Mouse (Mus musculus): ENCODE results near the gene Ddx27.

The Ddx27 gene

DNA sequence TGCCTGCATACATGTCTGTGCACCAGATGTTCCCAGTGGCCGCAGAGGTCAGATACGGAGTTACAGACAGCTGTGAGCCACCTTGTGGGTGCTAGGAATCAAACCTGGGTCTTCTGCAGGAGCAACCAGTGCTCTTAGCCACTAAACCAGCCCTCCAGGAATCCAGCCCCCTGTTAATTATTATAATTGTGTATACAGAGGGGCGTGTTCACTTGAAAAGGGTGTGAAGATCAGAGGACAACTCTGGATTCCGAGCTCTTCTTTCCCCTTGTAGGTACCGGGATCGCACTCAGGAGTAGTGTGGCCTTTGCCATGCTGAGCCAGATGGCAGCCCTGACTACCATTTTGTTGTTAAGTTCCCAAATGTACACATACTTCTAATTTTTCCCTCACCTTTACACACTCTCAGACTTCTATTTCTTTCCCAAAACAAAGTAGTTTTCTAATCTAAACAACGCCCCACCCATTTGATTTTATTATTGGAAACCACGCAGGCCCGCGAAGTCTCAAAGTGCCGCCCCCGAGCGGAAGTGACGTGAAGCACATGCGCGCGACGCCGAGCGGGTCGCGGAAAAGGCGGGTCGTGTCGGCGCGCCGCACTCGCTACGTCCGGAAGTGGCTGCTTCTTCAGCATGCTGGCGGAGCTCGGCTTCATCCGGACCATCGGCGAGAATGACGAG lies at the start of gene Ddx27:
Gene Ddx27, plus strand, starts transcription at position 492 of the 680 bp plus-strand sequence.
- POLR2A ChIA-PET, result interaction anchor here (0.5 to 6.4 kb wide), 65 partner anchors 9 to 859 kb away, joined by 3 to 51 read pairs (median 4); partner anchors contain the start of genes Znfx1 (in 4 of the 4), Stau1 (in 3 of the 4), Cse1l (in 2 of the 4) and Sulf2 (in 1 of the 4)

DNA sequence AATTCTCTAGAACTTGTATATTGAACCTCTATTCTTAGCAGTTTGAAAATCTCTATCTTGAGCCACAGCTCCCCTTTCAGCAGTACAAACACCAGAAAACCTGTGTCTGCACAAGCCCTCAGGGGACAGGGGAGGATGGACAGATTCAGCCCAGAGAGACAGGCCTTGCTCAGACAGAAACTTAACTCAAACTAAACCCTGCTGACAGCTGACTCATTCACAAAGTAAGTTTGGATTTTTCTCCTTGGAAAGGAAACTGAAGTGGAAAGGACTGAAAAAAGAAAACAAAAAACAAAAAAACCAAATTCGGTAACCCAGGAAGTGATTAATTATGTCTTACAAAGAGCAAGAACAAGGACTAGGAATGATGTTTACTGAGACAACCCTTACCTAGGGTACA lies 41.8 kb upstream of the Ddx27 start:
- ChIA-PET CTCF (interaction anchor here in 1 of 4 experiments (2.3 kb wide), 1 partner anchor 11 kb away, joined by 7 read pairs; no protein-coding TSS in a partner anchor), POLR2A (interaction anchor here in 3 of 4 experiments (0.6 to 2.0 kb wide), 5 partner anchors 22 to 67 kb away, joined by 3 to 8 read pairs (median 6); partner anchors contain the start of genes Stau1 (in 2 of the 3) and Cse1l (in 1 of the 3))

More for the DNA sequence above, at the start of gene Ddx27:
- CTCF ChIA-PET, result interaction anchor here (0.6 to 3.5 kb wide), 24 partner anchors 9 to 264 kb away, joined by 3 to 25 read pairs (median 4); partner anchors contain the start of genes Cse1l (in 2 of the 4), Stau1 (in 1 of the 4) and Znfx1 (in 1 of the 4)

DNA sequence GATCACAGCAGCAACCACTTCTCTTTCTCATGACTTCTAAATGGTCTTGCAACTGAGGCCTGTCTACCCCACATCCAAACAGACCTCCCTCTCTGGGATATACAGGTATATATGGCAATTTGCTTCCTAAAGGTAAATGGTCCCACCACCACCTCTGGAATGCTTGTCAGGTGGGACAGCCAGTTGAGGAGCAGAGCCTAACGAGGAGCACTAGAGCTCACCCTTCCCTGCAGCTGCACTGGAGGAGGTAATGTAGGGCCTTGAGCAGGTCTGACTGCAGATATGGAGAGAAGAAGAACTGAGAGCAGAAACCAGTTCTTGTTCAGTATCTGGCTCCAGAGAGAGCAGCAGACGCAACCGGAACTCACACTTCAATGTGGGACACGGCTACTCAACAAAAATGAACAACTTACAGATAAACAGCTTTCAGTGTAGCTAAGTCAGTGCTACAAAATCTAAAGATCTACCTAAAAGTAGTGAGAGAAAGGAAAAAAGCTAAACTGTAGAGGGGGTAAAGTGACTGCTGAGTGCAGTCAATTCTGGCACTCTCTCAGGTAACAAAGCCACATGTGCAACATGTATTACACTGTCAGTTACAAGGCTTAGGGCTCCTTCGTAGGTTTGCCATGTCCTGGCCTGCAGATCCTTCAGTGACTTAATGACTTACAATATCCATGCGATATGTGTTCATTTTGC lies 40.7 kb upstream of the Ddx27 start:
- ChIA-PET CTCF (interaction anchor here in 3 of 4 experiments (0.7 to 2.3 kb wide), 4 partner anchors 9 to 305 kb away, joined by 3 to 8 read pairs (median 6); no protein-coding TSS in a partner anchor), POLR2A (interaction anchor here in 1 of 4 experiments (1.0 to 4.6 kb wide), 4 partner anchors 9 to 22 kb away, joined by 3 to 28 read pairs (median 4); no protein-coding TSS in a partner anchor)

DNA sequence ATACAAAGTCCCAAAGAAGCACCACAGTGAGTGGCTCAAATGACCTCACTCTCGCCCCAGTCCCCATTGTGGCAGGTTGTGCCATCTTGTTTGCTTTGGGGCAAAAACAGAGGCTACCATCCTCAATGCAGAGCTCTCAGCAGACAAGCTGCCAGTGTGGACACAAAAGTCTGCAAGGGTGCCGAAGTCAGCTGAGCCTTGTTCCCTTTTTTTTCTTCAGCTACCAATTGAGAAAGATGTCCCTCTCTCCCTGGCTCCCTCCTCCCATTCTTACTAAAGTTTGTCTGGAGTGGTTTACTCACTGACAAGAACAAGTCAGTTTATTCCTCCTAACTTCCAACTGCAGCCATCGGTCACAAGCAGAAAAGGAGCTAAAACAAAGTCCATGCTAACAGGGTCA lies 38.6 kb upstream of the Ddx27 start:
- POLR2A ChIA-PET, result interaction anchor here in 2 of 4 experiments (1.0 to 4.6 kb wide), 8 partner anchors 13 to 86 kb away, joined by 3 to 28 read pairs (median 4); partner anchors contain the start of gene Stau1 (in 2 of the 2)

DNA sequence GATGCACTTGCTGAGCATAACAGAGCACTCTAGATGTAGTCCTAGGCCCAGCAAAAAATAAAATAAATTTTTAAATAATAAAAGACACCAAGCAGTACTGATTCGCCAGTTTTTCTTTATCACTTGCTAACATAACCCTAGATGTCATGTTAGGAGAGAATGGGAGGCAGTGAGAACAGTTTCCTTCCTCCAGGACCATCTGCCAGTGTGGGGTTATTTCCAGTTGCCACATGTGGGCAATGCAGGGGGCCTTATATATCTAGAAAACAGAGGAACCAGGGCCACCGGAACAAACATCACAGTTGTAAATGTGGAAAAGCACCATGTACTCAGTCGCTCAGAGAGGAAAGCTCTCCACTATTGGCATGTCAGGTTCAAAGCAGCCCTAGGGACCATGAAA lies 37.5 kb upstream of the Ddx27 start:
- ChIA-PET POLR2A (interaction anchor here in 2 of 4 experiments (0.6 to 4.6 kb wide), 5 partner anchors 13 to 687 kb away, joined by 3 to 28 read pairs (median 4); no protein-coding TSS in a partner anchor), CTCF (interaction anchor here in 2 of 4 experiments (0.7 to 1.9 kb wide), 2 partner anchors 13 to 21 kb away, joined by 3 to 5 read pairs; no protein-coding TSS in a partner anchor)

More for the DNA sequence above, 38.6 kb upstream of the Ddx27 start:
- CTCF ChIA-PET, result interaction anchor here (0.5 to 1.7 kb wide), 4 partner anchors 14 to 1111 kb away, joined by 3 to 8 read pairs (median 4); no protein-coding TSS in a partner anchor

DNA sequence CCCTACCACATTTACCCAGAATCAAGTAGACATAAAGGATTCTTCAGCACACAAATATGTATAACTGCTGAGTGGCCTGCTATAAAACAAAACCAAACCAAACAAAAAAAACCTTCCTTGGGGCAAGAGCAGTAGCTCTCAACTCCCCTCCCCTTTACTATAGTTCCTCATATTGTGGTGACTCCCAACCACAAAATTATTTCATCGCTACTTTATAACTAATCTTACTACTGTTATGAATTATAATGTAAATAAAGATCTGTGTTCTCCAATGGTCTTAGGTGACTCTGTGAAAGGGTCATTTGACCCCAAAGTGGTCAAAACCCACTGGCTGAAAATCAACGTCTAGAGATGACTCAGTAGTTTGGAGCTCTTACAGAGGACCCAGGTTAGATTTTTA lies 34.8 kb upstream of the Ddx27 start:
- ChIA-PET POLR2A (interaction anchor here in 2 of 4 experiments (1.0 to 1.2 kb wide), 2 partner anchors 16 to 75 kb away, joined by 3 read pairs; partner anchors contain the start of gene Stau1 (in 1 of the 2)), CTCF (interaction anchor here in 2 of 4 experiments (0.6 to 0.7 kb wide), 2 partner anchors 16 to 24 kb away, joined by 3 to 4 read pairs; no protein-coding TSS in a partner anchor)

DNA sequence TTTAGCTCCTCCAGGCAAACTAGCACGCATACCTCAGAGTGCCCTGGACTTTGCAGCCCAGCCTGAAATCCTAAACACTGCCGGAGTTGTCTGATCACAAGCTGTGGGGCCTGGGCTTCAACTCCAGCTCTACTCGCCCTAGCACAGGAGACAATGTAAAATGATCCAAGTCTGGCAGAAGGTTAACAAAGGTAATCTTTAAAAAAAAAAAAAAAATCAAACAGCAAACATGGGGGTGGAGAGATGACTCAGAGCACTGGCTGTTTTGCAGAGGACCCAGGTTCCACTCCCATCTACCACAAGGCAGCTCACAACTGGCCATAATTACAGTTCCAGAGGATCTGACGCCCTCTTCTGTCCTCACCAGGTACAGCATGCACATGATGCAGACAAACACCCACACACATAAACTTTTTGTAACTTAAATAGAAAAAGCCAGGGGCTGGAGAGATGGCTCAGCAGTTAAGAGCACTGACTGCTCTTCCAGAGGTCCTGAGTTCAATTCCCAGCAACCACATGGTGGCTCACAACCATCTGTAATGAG lies 31.6 kb upstream of the Ddx27 start:
- ChIA-PET POLR2A (interaction anchor here in 3 of 4 experiments (0.7 to 4.3 kb wide), 13 partner anchors 9 to 77 kb away, joined by 3 to 29 read pairs (median 3); partner anchors contain the start of genes Stau1 (in 3 of the 3) and Ddx27 (in 1 of the 3)), CTCF (interaction anchor here (0.6 to 3.9 kb wide), 40 partner anchors 8 to 560 kb away, joined by 3 to 18 read pairs (median 4); partner anchors contain the start of genes Stau1 (in 3 of the 4) and Ddx27 (in 1 of the 4))

DNA sequence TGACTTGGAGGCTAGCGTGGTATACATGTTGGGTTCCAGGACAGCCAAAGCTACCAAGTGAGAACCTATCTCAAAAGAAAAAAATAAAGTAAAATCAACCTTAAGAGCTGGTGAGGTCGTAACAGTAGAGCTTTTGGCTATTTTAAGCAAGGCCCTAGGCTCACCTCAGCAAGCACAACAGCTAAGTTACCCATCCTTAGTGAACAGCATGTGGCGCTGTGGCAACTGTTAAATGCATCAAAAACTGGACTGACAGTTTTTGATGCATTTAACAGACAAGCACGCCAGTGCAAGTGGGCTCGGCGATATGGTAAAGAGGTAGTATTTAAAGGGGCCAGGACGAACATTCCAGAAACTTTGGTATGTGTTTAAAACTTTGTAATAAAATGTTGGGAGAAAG lies 24.1 kb upstream of the Ddx27 start:
- ChIA-PET POLR2A (interaction anchor here (0.5 to 1.6 kb wide), 19 partner anchors 10 to 769 kb away, joined by 3 to 8 read pairs (median 3); partner anchors contain the start of genes Cse1l (in 2 of the 4) and Znfx1 (in 1 of the 4)), CTCF (interaction anchor here (0.5 to 3.4 kb wide), 13 partner anchors 8 to 1982 kb away, joined by 3 to 16 read pairs (median 4); partner anchors contain the start of gene Ddx27 (in 1 of the 4))

DNA sequence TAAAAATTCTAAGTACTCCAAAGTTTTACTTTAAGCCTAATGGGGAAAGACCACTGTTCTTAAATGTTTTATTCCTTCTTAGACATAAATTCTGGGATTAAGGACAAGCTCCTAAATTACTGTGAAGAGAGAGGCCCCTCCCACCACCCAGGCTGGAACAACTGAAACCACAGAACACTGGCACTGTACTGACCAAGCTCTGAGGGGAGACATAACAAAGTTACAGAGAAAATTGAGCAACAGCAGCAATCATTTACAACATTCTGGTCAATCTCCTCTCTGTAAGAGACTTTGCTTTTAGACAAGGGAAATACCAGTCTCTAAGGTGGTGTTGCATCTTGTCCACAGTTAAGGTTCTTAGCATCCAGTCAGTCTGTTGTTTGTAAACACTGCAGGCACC lies 23.0 kb upstream of the Ddx27 start:
- CTCF ChIA-PET, result interaction anchor here in 2 of 4 experiments (1.7 to 3.4 kb wide), 2 partner anchors 9 kb away, joined by 5 to 16 read pairs; no protein-coding TSS in a partner anchor
- POLR2A ChIA-PET, result interaction anchor here in 3 of 4 experiments (0.6 to 1.6 kb wide), 11 partner anchors 22 to 1968 kb away, joined by 3 to 14 read pairs (median 3); partner anchors contain the start of gene Znfx1 (in 1 of the 3)

DNA sequence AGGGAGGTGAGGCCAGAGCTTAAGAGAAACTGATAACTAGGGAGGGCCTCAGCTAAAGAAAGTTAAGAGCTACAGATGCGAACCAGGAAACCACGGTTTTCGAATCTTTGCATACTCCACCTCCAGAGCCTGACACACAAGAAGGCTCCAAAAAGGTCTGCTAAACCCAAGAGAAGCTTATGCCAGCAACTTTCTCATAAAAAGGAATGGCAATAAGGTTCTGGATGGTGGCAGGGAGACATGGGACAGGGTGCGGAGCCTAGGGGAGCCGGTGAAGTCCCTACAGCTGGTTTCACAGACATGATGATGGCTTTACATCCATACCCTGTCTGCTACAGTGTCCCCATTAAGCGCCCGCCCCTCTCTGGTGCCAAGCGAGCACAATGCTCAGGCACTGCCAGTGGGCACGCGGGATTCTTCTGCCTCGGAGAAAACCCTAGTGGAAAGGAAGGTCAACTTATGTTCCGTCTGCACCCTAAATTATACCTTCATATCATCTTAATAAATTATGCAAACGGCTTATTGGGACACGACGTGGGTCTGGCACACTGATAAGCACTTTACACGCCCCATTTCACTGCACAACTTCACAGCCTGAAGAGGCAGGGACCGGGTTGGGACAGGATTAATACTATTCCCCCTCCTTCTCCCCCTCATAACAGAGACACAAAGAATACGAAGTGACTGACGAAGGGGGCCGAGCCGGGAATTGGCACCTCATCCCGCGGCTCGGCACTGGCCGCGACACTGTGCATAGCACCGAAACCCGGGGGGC lies 19.8 kb upstream of the Ddx27 start:
- ChIA-PET POLR2A (interaction anchor here in 3 of 4 experiments (0.6 to 5.2 kb wide), 28 partner anchors 9 to 269 kb away, joined by 3 to 51 read pairs (median 6); partner anchors contain the start of genes Cse1l (in 2 of the 3), Ddx27 (in 2 of the 3) and Znfx1 (in 1 of the 3)), CTCF (interaction anchor here in 3 of 4 experiments (0.7 to 2.7 kb wide), 10 partner anchors 10 to 106 kb away, joined by 3 to 10 read pairs (median 4); partner anchors contain the start of gene Ddx27 (in 2 of the 3))

DNA sequence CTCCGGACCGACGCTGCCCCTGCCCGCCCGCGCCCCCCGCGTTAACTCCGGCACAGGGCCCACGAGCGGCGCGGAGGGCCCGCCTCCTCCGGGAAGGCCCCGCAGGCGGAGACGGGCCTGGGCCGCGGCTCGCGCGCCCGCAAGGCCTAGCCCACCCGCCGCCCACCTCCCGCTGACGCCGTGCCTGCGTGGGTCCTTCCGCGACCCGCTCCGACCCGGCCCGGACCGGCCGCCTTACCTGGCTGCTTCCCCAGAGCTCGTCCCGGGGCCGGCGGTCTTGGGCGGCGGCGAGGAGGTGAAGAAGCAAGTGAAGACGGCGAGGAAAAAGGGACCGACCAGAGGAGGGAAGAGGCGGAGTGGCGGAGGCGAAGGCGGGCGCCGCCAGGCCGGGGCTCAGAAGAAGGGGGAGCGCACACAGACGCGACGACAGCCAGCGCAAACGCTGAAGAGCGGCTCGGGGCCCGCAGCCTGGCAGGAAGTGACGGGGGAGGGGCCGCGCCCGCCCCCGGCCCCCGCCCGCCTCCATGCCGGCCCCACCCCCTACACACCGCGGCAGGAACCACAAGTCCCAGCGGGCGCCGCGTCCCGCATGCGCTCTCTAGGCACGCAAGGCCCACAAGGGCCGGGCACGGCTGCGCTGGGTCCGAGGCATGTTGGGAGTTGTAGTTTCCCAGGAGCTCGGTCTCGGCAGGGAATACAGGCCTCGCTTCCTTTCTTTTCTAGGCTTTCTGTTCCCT lies 19.0 kb upstream of the Ddx27 start, which contains the start of gene Stau1:
Gene Stau1, minus strand, starts transcription at position 504 of the 737 bp plus-strand sequence.
- CTCF ChIA-PET, result interaction anchor here (0.6 to 2.7 kb wide), 19 partner anchors 11 to 1185 kb away, joined by 3 to 12 read pairs (median 4); partner anchors contain the start of gene Ddx27 (in 1 of the 4)
- POLR2A ChIA-PET, result interaction anchor here (0.5 to 5.2 kb wide), 94 partner anchors 8 to 1186 kb away, joined by 3 to 51 read pairs (median 4); partner anchors contain the start of genes Ddx27 (in 3 of the 4), Znfx1 (in 3 of the 4), Cse1l (in 2 of the 4) and B4galt5 (in 1 of the 4)

DNA sequence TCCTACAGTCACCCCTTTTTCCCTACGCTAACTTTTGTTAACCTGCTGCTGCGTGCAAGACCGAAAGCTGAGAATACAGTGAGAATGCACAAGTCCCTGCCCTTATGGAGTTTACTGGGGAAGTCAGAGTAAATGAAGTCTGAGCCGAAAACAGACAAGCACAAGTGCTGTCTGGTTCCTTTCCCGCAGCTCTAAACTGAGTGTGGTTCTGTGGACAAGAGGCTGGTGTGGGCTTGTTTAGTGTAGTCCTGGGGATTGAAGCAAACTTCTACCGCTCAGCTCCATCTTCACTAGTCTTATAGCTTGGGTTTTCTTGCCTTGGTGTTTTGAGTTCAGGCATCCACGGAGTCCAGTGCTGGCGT lies 18.5 kb upstream of the Ddx27 start:
- CTCF ChIA-PET, result interaction anchor here (0.6 to 2.7 kb wide), 19 partner anchors 8 to 1186 kb away, joined by 3 to 12 read pairs (median 4); partner anchors contain the start of gene Ddx27 (in 1 of the 4)
- POLR2A ChIA-PET, result interaction anchor here (0.5 to 5.2 kb wide), 90 partner anchors 8 to 1187 kb away, joined by 3 to 51 read pairs (median 4); partner anchors contain the start of genes Ddx27 (in 3 of the 4), Znfx1 (in 3 of the 4), Cse1l (in 2 of the 4) and B4galt5 (in 1 of the 4)

DNA sequence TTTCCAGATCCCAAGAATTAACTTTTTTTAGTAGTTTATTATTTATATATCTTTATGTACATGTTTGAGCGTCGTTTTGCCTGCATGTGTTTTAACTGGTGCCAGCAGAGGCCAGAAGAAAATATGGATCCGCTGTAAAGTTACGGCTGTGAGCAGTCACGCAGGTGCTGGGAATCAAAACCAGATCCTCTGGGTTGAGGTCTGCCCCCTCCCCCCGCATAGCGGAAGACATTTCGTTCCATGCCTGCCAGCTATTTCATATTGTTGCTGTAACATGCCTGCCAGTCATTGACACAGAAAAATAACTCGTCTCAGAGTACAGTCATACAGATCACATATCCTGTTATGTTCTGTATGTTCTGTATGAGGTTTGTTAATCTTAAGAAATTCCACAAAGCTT lies 13.5 kb upstream of the Ddx27 start:
- ChIA-PET POLR2A (interaction anchor here in 2 of 4 experiments (0.8 to 1.7 kb wide), 6 partner anchors 11 to 195 kb away, joined by 3 to 7 read pairs (median 4); partner anchors contain the start of genes Ddx27 (in 1 of the 2) and Znfx1 (in 1 of the 2)), CTCF (interaction anchor here in 3 of 4 experiments (0.6 to 1.8 kb wide), 5 partner anchors 11 to 924 kb away, joined by 3 to 7 read pairs (median 4); no protein-coding TSS in a partner anchor)

DNA sequence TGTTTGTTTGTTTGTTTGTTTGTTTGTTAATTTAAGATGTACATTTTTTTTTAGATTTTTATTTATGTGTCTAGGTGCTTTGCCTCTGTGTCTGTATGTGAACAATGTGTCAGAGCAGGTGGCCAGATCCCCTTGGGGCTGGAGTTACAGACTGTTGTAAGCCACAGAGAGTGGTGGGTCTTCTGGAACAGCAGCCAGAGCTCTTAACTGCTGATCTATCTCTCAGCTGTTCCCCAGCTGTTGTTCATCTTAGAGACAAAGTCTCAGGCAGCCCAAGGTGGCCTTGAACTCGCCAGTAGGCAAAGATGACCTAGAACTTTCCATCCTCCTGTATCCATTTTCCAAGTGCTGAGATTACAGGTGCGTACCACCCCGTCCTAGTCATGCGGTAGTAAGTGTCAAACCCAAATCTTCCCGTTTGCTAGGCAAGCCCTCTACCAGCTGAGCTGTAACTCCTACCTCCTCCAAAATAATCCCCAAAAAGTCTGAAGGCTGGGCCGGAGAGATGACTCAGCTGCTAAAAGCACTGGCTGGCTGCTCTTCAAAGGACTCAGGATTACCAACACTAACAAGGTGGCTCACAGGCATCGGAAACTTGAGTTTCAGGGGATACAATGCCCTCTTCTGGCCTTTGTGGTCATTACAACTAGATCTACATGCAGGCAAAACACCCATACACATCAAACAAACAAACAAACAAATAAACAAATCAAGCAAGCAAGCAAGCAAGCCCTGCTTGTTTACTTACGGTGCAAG lies 10.7 kb upstream of the Ddx27 start:
- POLR2A ChIA-PET, result interaction anchor here in 3 of 4 experiments (0.6 to 2.0 kb wide), 7 partner anchors 8 to 781 kb away, joined by 3 to 13 read pairs (median 3); partner anchors contain the start of genes Stau1 (in 3 of the 3) and Ddx27 (in 1 of the 3)

More for the DNA sequence above, 10.7 kb upstream of the Ddx27 start:
- CTCF ChIA-PET, result interaction anchor here in 3 of 4 experiments (0.6 to 1.6 kb wide), 10 partner anchors 9 to 411 kb away, joined by 3 to 10 read pairs (median 3); partner anchors contain the start of gene Ddx27 (in 1 of the 3)
